Mouse (Mus musculus) macrophage (primary cell): Measurements from ENCODE around the gene Zfp963. TPM values are rescaled to one million over a fixed set of nuclear protein-coding genes. Genes with fewer than 3 reads are reported as not detected.

Experiments
- H3K27ac ChIP-seq: fragments of 350-480 bp; formaldehyde crosslinking; 2 replicates; pipeline ENCODE4 v1.9.0; 2021
- H3K36me3 ChIP-seq: fragments of 350-480 bp; formaldehyde crosslinking; 2 replicates; pipeline ENCODE4 v1.9.0; 2021; ENCODE audit errors: inconsistent target
- H3K4me3 ChIP-seq: fragments of 350-480 bp; formaldehyde crosslinking; 2 replicates; pipeline ENCODE4 v1.9.0; 2021; ENCODE audit errors: inconsistent target
- H3K79me2 ChIP-seq: fragments of 350-480 bp; formaldehyde crosslinking; 2 replicates; pipeline ENCODE4 v1.9.0; 2021; ENCODE audit errors: inconsistent target
- WGBS: methylation state at CpG from one replicate; pipeline ENCODE4 v1.1.7; 2026; ENCODE audit warnings: inconsistent platforms; ENCODE audit not compliant: missing documents; 5-methylcytosine and 5-hydroxymethylcytosine counted together
- polyA plus RNA-seq: library from polyadenylated mRNA; stranded (reverse); fragments of 250-400 nt; gene quantifications from 3 replicates; pipeline ENCODE4 v1.2.4, GENCODE M21; 2018; ENCODE audit warnings: inconsistent platforms
- total RNA-seq, 78 experiments: library from RNA; depleted of rRNA; stranded (reverse); fragments of 250-400 nt; gene quantifications; 1 replicate in 9 of 78; 2 replicates in 24 of 78; 3 replicates in 43 of 78; 4 replicates in 2 of 78; pipeline ENCODE4 v1.2.4; 2018; ENCODE audit warnings: inconsistent platforms in 56 of 78

Zfp963 gene
- total RNA-seq (2018; cell fraction: chromatin; rRNA removed) = 10 to 100 TPM in 14 of 26 experiments, 1 to 10 TPM in 12; 1.3 to 14.3 (median 10.2) TPM
- total RNA-seq (2018; cell fraction: cytosol; rRNA removed) = 1 to 10 TPM in 24 of 26 experiments, under 1 TPM in 2; 0.80 to 4.2 (median 2.5) TPM
- total RNA-seq (2018; cell fraction: nucleus; rRNA removed) = 10 to 100 TPM in 7 of 26 experiments, 1 to 10 TPM in 19; 1.1 to 13.4 (median 8.3) TPM
- 3.1 to 6.2 TPM (median 3.8 TPM) in 3 replicates for polyA plus RNA-seq

DNA sequence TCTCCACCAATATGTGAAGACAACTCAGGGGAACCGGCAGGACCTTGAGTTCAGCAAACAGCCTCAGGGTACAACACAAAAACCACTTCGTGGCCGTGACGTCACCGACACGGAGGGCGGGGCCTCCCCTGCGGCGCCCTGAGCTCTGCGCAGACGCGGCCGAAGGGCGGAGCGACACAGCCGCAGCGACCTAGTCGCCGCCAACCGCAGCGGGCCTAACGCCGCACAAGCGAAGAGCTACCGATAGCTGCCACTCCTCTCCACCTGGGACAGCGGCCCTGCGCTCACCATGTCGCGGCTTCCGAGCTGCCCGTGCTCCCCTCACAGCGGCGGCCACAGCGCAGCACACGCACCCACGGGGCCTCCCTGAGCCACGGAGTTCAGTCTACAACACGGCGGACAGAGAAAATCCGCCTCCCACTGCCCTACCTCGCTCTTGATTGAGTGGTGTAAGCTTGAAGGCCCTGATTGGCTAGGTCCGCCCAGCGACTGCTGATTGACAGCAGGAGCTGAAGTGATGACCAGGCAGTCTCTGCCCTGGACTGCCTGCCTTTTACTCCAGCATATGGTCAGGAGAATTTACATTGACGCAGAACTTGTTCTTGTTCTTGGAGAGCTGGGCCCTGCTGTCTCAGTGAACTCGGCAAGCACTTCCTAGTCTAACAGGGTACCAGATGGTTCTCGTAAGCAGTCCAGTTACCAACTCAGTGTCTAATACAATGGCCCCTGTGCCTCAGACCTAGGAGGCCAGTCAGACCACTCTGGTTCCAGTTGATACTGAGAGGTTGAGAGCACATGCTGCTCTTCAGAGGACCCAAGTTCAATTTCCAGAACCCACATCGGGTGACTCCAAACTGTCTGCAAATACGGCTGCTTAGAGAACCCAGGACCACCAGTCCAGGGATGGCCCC lies at the start of gene Zfp963:
Zfp963 (minus strand) TSS at position 427 of the 911 bp plus-strand sequence.
- Histone ChIP-seq H3K79me2 (peaks cover 20% of the 10 kb centered on the region; the same call in 1 of the 2 replicates), H3K4me3 (peak within 1 kb of the TSS; percentile 18; the same call in 1 of the 2 replicates), H3K36me3 (no peaks in the 10 kb centered on the region), H3K27ac (peak within 1 kb of the TSS; percentile 57)
- 5% methylated on average over 46 of the region's 48 CpGs for WGBS

DNA sequence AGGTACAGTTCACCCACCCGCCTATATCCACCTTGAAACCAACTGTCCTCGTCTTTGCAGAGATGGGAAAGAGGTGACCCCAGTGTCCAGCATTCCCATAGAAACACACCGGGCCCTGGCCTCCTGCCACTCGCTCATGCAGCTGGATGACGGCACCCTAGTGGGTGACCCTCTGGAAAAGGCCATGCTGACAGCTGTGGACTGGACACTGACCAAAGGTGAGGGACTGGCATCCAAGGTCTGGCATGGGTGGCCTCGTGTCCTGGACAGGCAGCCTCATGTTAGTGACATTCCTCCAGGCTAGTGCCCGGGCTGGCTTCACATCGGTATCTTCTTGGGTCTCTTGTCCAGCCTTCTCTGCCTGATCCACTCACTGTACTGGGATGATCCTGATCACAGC lies 49.5 kb upstream of the Zfp963 start:
- peaks cover 98% of the 10 kb centered on the region for H3K36me3 ChIP-seq
- WGBS = 95% methylated on average over 7 of the region's 8 CpGs
- no peak overlapping the region for H3K4me3 ChIP-seq
- H3K27ac ChIP-seq = no peak overlapping the region
- peaks cover 20% of the 10 kb centered on the region for H3K79me2 ChIP-seq

GRCm38 (mm10) chr8:69797661-69798060 lies 47.9 kb upstream of the Zfp963 start:
- Histone ChIP-seq H3K36me3 (peaks cover 92% of the 10 kb centered on the region), H3K27ac (no peak overlapping the region), H3K4me3 (no peak overlapping the region), H3K79me2 (peaks cover 36% of the 10 kb centered on the region)
- WGBS = 95% methylated on average over 10 of the region's 10 CpGs

DNA sequence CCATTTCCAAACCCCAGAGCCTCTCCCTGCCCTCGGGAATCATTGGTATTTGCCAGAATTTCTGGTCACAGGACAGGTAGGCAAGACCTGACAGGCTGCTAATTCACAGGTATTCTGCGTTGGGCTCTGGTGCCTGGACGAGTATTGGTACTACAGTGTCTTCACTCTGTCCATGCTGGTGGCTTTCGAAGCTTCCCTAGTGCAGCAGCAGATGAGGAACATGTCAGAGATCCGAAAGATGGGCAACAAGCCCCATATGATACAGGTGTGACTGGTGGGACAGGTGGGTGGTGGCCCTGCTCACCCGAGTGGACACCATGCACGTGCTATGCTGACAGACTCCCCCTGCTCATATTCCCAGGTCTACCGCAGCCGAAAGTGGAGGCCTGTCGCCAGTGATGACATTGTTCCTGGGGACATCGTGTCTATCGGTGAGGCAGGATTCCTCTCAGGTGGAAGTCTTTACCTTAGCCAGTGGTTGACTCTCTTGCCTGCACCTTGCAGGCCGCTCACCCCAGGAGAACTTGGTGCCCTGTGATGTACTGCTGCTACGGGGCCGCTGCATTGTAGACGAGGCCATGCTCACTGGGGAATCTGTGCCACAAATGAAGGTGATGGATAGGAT lies 47.1 kb upstream of the Zfp963 start:
- WGBS = 94% methylated on average over 16 of the region's 16 CpGs
- peaks cover 45% of the 10 kb centered on the region for H3K79me2 ChIP-seq
- H3K36me3 ChIP-seq = peaks cover 83% of the 10 kb centered on the region
- no peak overlapping the region for H3K4me3 ChIP-seq
- H3K27ac ChIP-seq = no peak overlapping the region

DNA sequence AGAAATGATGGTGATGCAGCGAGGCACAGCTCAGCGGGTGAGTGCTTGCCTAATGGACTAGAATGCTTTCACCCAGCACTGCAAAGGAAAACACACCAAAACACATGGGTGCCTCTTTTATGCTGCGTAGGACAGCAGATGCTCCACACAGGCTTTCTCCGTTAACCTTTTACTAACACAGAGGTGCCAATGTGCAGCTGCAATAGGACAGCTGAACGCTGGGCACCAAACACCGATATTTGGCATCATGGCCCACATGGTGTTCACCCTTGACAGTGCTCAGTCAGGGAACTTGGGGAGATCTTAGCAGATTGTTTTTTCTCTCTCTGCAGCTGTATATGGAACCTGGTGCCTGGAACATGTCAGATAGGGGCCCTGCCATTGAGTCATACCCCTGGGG lies 45.1 kb upstream of the Zfp963 start:
- WGBS = 100% methylated on average over 6 of the region's 6 CpGs
- H3K79me2 ChIP-seq = peaks cover 52% of the 10 kb centered on the region
- peaks cover 66% of the 10 kb centered on the region for H3K36me3 ChIP-seq
- no peak overlapping the region for H3K4me3 ChIP-seq
- H3K27ac ChIP-seq = no peak overlapping the region

- peaks cover 52% of the 10 kb centered on the region for H3K79me2 ChIP-seq
- no peak overlapping the region for H3K4me3 ChIP-seq
- 100% methylated on average over 3 of the region's 3 CpGs for WGBS
- H3K27ac ChIP-seq = no peak overlapping the region
- H3K36me3 ChIP-seq = peaks cover 57% of the 10 kb centered on the region
Measured at GRCm38 (mm10) chr8:69794096-69794495, 44.3 kb upstream of the Zfp963 start.

DNA sequence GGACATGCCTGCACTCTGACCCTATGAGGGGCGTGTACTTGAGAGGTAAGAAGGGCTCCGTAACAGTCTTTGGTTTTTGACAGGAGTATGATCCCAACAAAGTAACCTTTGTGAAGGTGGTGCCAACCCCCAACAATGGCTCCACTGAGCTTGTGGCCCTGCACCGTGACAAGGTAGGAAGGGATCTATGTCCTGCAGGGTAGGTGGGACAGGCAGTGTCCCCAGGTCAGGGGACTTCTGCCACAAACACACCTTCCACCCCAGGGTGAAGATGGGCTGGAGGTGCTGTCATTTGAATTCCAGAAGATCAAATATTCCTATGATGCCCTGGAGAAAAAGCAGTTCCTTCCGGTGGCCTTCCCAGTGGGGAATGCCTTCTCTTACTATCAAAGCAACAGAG lies 43.9 kb upstream of the Zfp963 start:
- 98% methylated on average over 4 of the region's 4 CpGs for WGBS
- Histone ChIP-seq H3K27ac (no peak overlapping the region), H3K4me3 (no peak overlapping the region), H3K79me2 (peaks cover 52% of the 10 kb centered on the region), H3K36me3 (peaks cover 53% of the 10 kb centered on the region)

DNA sequence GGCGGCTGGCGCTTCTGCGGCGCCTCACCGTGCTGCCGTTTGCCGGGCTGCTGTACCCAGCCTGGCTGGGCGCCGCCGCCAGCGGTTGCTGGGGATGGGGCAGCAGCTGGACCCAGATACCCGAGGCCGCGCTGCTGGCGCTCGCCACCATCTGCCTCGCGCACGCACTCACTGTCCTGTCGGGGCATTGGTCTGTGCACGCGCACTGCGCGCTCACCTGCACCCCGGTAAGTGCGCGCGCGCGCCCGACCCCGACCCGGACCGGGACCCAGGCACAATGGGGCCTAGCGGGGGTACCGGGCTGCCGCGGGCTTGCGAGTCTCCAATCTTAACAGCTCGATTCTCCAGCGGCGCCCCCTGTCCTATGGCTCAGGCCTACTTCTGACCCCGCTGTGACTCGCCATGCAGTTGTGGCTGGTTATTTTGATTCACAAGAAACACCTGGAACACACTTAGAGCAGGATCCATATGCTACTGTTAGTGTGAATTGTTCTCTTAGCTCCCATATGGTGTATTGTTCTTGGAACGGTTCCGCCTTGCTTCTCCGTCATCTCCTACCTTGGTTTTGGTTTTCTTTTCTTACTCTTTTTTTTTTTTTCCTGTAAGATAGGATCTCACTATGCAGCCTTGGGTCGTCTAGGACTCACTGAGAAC lies 41.8 kb upstream of the Zfp963 start:
- Histone ChIP-seq H3K79me2 (peaks cover 52% of the 10 kb centered on the region), H3K4me3 (peak overlapping the region; percentile 68), H3K36me3 (peaks cover 32% of the 10 kb centered on the region), H3K27ac (peak overlapping the region; percentile 0)
- under 1% methylated on average over 45 of the region's 48 CpGs for WGBS

DNA sequence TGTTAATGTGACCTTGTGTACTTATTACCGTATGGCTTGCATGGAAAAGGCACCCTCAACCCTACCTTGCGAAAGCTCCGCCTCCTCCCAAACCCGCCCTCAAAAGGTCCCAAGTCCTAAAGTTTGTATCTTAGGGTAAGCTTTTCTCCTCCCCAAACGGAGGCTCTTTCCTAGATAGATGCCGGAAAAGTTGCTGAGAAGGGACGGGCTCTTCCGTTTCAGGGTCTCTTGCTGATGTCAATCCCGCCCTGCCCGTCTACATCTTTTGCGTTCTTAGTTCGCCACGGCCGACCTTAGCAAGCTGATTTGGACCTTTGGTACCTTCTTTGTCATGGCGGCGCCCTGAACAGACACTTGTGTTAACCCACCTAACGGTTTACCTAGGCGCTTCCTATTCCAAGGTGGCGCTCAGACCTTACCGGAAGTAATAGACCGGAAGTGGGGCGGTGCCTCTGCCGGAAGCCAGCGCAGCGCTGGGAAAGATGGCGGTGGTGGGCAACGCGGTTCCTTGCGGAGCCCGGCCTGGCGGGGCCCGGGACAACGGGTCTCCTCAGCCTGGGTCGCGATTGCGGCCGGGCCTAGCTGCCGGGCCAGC lies 41.1 kb upstream of the Zfp963 start, which contains the start of the genes Atp13a1 and Zfp866:
Atp13a1 (plus strand) TSS at position 391 of the 595 bp plus-strand sequence.
Zfp866 (minus strand) TSS at position 406 of the 595 bp plus-strand sequence.
- peaks cover 48% of the 10 kb centered on the region for H3K79me2 ChIP-seq
- WGBS = under 1% methylated on average over 38 of the region's 38 CpGs
- peaks cover 25% of the 10 kb centered on the region for H3K36me3 ChIP-seq
- peak within 1 kb of the TSS; percentile 76 for H3K27ac ChIP-seq
- peak within 1 kb of the TSS; percentile 92 for H3K4me3 ChIP-seq

DNA sequence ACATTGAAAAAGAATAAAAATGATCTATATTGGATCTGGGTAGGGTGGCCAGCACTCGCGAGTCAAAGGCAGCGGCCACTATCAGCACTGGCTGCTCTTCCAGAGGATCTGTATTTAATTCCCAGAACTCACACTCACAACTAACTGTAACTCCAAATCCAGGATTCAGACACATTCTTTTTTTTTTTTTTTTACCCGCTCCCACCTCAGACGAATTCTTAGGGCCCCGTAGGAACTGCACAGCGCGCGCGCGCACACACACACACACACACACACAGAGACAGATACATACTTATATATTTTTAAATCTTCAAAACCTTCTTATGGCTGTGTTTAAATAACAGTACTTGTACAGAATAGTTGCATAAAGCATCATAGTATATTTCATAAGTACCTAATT lies 40.6 kb upstream of the Zfp963 start:
- peak overlapping the region; percentile 76 for H3K27ac ChIP-seq
- 30% methylated on average over 11 of the region's 11 CpGs for WGBS
- H3K36me3 ChIP-seq = peaks cover 20% of the 10 kb centered on the region

DNA sequence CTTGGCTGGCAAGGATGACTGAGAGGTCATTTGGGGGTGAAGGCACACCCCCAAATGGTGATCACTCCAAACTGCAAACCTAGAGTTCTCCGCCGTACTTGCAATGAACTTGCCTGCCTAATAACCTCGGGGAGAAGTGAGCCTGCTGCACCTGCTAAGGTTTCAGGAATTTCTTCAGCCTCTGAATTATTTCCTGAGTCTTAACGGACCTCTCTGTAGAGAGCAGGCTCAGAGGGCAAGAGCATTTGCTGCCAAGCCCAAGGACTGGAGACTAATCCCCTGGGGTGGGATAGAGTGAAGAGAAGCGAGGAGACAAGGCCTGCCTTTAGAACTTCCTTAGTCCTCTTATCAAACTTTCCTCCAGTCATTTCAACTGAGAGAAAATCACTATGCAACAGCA lies 40.0 kb upstream of the Zfp963 start:
- peaks cover 37% of the 10 kb centered on the region for H3K79me2 ChIP-seq
- H3K27ac ChIP-seq = no peak overlapping the region
- H3K4me3 ChIP-seq = no peak overlapping the region
- peaks cover 14% of the 10 kb centered on the region for H3K36me3 ChIP-seq
- 70% methylated on average over 5 of the region's 5 CpGs for WGBS

More for the DNA sequence above, 40.6 kb upstream of the Zfp963 start:
- Histone ChIP-seq H3K79me2 (peaks cover 43% of the 10 kb centered on the region), H3K4me3 (peak overlapping the region; percentile 92)

GRCm38 (mm10) chr8:69789105-69789504 lies 39.3 kb upstream of the Zfp963 start:
- no peak overlapping the region for H3K27ac ChIP-seq
- H3K79me2 ChIP-seq = peaks cover 30% of the 10 kb centered on the region
- peaks cover 8% of the 10 kb centered on the region for H3K36me3 ChIP-seq
- H3K4me3 ChIP-seq = no peak overlapping the region
- WGBS = 91% methylated on average over 5 of the region's 5 CpGs

DNA sequence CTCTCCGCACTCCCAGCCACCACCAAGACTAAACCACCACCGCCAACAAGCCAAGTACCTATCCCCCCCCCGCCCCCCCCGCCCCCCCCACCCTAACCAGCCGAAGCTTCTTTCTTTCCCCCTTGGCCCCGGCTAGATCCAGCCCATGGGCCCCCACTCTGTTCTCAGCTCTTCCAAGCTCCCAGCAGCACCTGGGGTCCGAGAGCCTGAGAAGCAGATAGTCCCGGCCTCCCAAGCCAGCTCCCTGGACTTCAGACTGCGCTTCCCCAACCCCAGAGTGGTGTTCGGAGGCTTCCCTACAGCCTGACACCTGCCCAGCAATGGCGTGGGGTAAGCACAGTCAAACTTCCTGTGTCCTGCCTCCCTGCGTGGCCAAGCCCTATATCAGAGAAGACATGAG lies 27.3 kb upstream of the Zfp963 start:
- Histone ChIP-seq H3K36me3 (no peaks in the 10 kb centered on the region), H3K4me3 (no peak overlapping the region), H3K27ac (no peak overlapping the region), H3K79me2 (peaks cover 23% of the 10 kb centered on the region)
- 92% methylated on average over 9 of the region's 12 CpGs for WGBS

DNA sequence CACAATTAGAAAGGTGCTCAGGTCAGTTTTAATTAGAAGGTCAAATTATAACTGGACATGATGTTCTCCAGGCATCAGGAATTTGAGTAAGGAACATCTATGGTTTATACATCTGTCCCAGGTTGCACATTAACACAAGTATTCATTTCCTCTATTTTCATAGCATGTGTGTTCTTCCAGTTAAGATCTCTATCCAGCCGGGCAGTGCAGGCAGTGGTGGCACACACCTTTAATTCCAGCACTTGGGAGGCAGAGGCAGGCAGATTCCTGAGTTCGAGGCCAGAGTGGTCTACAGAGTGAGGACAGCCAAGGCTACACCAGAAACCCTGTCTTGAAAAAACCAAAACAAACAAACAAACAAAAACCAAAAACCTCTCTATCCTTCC lies 25.4 kb upstream of the Zfp963 start:
- peak overlapping the region; percentile 31; the same call in 1 of the 2 replicates for H3K4me3 ChIP-seq
- H3K27ac ChIP-seq = peak overlapping the region; percentile 21; the same call in 1 of the 2 replicates
- no peaks in the 10 kb centered on the region; the same call in 1 of the 2 replicates for H3K36me3 ChIP-seq
- 40% methylated on average over 2 of the region's 2 CpGs for WGBS
- peaks cover 43% of the 10 kb centered on the region for H3K79me2 ChIP-seq
